Mouse (Mus musculus) small intestine, adult 2 months (tissue): ENCODE data around the gene Ypel1.

Source experiments
- CTCF ChIP-seq: fragments of 200-500 bp; IDR thresholded peaks from 2 replicates; pipeline ENCODE4 v1.5.1; 2012; ENCODE audit warnings: low read depth, mild to moderate bottlenecking, control low read depth, inconsistent platforms, low read length, moderate library complexity, mixed read lengths; ENCODE audit not compliant: insufficient replicate concordance, insufficient read length; ENCODE audit errors: extremely low read depth
- POLR2A ChIP-seq: fragments of 200-500 bp; IDR thresholded peaks from 2 replicates; pipeline ENCODE4 v1.6.1; 2012; ENCODE audit warnings: low read depth, mild to moderate bottlenecking, control low read depth, inconsistent platforms, low read length, moderate library complexity

DNA sequence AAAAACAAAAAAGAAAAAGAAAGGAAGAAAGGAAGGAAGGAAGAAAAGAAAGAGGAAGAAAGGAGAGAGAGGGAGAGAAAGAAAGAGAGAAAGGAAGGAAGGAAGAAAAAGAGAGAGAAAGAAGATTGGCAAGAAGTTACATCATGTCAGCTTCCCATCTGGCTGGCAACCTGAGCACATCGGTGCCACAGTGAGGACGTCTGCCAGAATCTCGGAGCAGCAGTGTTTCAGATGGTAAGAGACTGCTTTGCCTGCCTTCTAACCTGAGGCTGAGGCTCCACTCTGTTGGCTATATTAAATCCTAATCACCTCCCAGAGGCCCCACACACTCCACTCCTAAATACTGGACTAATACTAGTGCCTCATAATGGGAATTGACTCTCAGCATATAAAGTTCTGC lies 15.6 kb upstream of the Ypel1 start:
- TF ChIP-seq CTCF (no peak), POLR2A (no peak)
